Mouse (Mus musculus) lung, postnatal 0 days (tissue): ENCODE data around the gene Shisa8.

Experiments
- CTCF ChIP-seq: IDR thresholded peaks from 2 replicates; pipeline ENCODE4 v1.5.1; 2016; ENCODE audit warnings: antibody characterized with exemption, mild to moderate bottlenecking
- EP300 ChIP-seq: IDR thresholded peaks from 2 replicates; pipeline ENCODE4 v1.6.1; 2016; ENCODE audit warnings: antibody characterized with exemption, mild to moderate bottlenecking, control low read depth

GRCm38 (mm10) chr15:82206365-82207104 is 6.1 kb downstream of the Shisa8 start:
- TF ChIP-seq CTCF (no peak), EP300 (no peak)
